Mouse (Mus musculus) E14TG2a.4 (cell line): ENCODE data around the gene Aifm3.

ENCODE experiments used
- CTCF ChIP-seq: conservative IDR thresholded peaks from 2 replicates; pipeline ENCODE4 v1.5.1; 2014; ENCODE audit warnings: low read length
- NANOG ChIP-seq: IDR thresholded peaks from 2 replicates; pipeline ENCODE4 v1.6.1; 2014; ENCODE audit warnings: borderline replicate concordance, low read length, mixed read lengths
- POU5F1 ChIP-seq: IDR thresholded peaks from 2 replicates; pipeline ENCODE4 v1.6.1; 2014; ENCODE audit warnings: low read length, borderline replicate concordance

DNA sequence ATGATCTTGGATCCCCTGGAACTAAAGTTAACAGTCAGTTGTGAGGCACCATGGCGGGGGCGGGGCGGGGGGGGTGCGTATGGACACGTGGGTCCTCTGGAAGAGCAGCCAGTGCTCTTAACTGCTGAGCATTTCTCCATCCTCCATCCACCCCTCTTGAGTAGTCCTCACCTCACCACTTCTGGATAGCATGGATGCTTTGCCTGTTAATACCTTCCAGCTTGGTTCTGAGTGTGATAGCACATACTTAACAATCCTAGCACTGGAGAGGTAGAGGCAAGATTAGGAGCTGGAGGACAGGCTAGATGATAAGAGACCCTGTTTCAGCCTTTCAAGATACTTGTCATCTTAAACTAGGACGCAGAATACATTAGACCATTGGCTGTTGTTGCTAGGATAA lies 16.9 kb upstream of the Aifm3 start:
- TF ChIP-seq CTCF (no peak), POU5F1 (no peak), NANOG (no peak)
